Mouse (Mus musculus) neural tube, embryonic 14.5 days (tissue): Measurements from ENCODE around the gene Gm11214. TPM values are rescaled to one million over a fixed set of nuclear protein-coding genes. Genes with fewer than 3 reads are reported as not detected.

Experiments used
- ATAC-seq: fragments of 200-750 bp; cut with Nextera tagmentation; 2 replicates; pipeline ENCODE4 v1.8.0; 2017; ENCODE audit warnings: low read depth, mild to moderate bottlenecking, moderate TSS enrichment, moderate library complexity
- H3K27ac ChIP-seq: fragments of 300-500 bp; sonication (generic); 2 replicates; pipeline ENCODE4 v1.5.1; 2014; ENCODE audit warnings: low read depth, mild to moderate bottlenecking, control low read depth, low read length, moderate library complexity, mixed read lengths
- H3K27me3 ChIP-seq: fragments of 300-500 bp; sonication (generic); 2 replicates; pipeline ENCODE4 v1.6.1; 2014; ENCODE audit warnings: low read length; ENCODE audit not compliant: control insufficient read depth, insufficient read depth
- H3K36me3 ChIP-seq: fragments of 300-500 bp; sonication (generic); 2 replicates; pipeline ENCODE4 v1.6.1; 2014; ENCODE audit warnings: low read length, mixed read lengths; ENCODE audit not compliant: control insufficient read depth, insufficient read depth
- H3K4me1 ChIP-seq: fragments of 300-500 bp; sonication (generic); 2 replicates; pipeline ENCODE4 v1.6.1; 2014; ENCODE audit warnings: low read length; ENCODE audit not compliant: control insufficient read depth, insufficient read depth
- H3K4me2 ChIP-seq: fragments of 300-500 bp; sonication (generic); 2 replicates; pipeline ENCODE4 v1.6.1; 2014; ENCODE audit warnings: mild to moderate bottlenecking, low read depth, low read length, control low read depth
- H3K4me3 ChIP-seq: fragments of 300-500 bp; sonication (generic); 2 replicates; pipeline ENCODE4 v1.5.1; 2014; ENCODE audit warnings: low read depth, low read length, control low read depth, mixed read lengths
- H3K9ac ChIP-seq: fragments of 300-500 bp; sonication (generic); replicated peaks from 2 replicates; pipeline ENCODE4 v1.6.1; 2014; ENCODE audit warnings: low read depth, mild to moderate bottlenecking, control low read depth, low read length, mixed read lengths
- H3K9me3 ChIP-seq: fragments of 300-500 bp; sonication (generic); 2 replicates; pipeline ENCODE4 v1.6.1; 2016; ENCODE audit warnings: low read length; ENCODE audit not compliant: control insufficient read depth
- WGBS: fragments of 180-500 bp; shearing (Covaris S2); extraction: QIAGEN DNeasy Blood & Tissue Kit; methylation state at CpG from one replicate; pipeline ENCODE4 v1.1.7; 2014; 5-methylcytosine and 5-hydroxymethylcytosine counted together
- polyA plus RNA-seq: library from polyadenylated mRNA; unstranded; fragments of >200 nt; fragmentation: Nextera tagmentation; extraction: Ambion mirVana; gene quantifications from 2 replicates; pipeline ENCODE4 v1.2.1, GENCODE M21; 2014

Gm11214 gene
- polyA plus RNA-seq, 1 experiment from 2014 or later = not detected

DNA sequence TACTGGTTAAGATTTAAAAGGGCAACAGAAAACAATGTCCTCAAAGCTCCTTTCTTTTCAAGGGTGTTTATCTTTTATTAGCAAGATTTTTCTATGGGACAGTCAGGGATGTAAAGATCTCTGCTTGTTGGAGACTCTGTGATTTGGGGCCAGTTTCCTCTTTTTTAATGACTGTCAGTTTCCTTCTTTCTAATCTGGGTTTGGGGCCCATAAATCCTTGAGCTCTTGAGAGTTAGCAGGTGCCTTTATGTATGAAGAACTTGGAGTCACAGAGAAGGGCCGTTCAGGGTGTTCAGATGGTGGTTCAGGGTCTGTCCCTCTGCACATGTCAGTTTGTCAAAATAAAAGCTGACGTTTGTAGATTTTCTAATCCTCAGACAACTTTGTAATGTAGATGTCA is 11.9 kb upstream of the Gm11214 start:
- Histone ChIP-seq H3K9ac (no peak overlapping the region), H3K4me1 (no peaks in the 10 kb centered on the region), H3K4me3 (no peak overlapping the region), H3K36me3 (no peaks in the 10 kb centered on the region), H3K9me3 (no peaks in the 10 kb centered on the region), H3K27ac (no peak overlapping the region), H3K4me2 (no peak overlapping the region), H3K27me3 (no peaks in the 10 kb centered on the region)
- 60% methylated on average over 2 of the region's 2 CpGs for WGBS
- no peak for ATAC-seq

DNA sequence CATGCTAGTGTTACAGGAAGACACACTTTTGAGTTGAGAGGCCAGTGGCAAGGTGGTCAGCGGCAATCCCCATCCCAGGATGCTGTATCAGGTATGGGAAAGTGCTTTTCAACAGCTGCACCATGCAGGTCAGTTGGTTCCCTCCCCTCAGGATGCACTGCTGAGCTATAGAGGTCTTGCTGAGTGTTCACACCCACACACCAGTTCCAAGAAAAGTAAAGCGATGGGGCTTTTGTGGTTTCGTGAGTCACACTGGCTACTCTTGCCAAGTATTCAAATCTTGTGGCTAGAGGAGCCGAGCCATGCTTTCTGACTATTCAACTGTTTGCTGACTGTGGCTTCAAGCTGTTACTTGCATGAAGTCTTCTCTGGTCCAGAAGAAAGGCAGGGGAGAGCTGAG is 5.1 kb upstream of the Gm11214 start:
- no peaks in the 10 kb centered on the region for H3K27me3 ChIP-seq
- H3K9me3 ChIP-seq = no peaks in the 10 kb centered on the region
- no peak overlapping the region for H3K9ac ChIP-seq
- no peak overlapping the region for H3K4me3 ChIP-seq
- ATAC-seq = no peak
- WGBS = 87% methylated on average over 4 of the region's 4 CpGs
- no peak overlapping the region for H3K27ac ChIP-seq
- no peaks in the 10 kb centered on the region for H3K4me1 ChIP-seq
- no peaks in the 10 kb centered on the region for H3K36me3 ChIP-seq
- H3K4me2 ChIP-seq = no peak overlapping the region

DNA sequence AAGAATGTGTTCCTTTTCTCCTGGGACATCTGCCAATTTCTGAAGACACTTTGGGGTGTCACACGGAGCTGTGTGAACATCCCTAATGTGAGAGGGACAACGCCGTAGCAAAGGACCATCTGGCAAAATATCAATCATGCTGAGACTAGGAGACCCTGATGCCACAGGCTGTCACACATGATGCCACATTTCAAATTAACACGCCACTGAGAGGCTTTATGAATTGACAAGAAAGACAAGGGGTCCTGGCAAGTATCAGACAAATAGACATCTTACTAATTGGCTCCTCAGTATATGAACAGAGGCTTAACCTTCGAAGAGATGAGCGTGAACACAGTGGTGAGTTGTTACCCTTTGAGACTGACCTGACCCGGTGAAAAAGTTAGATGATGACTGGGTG is 2.6 kb upstream of the Gm11214 start:
- ATAC-seq = no peak
- WGBS = 63% methylated on average over 7 of the region's 7 CpGs

DNA sequence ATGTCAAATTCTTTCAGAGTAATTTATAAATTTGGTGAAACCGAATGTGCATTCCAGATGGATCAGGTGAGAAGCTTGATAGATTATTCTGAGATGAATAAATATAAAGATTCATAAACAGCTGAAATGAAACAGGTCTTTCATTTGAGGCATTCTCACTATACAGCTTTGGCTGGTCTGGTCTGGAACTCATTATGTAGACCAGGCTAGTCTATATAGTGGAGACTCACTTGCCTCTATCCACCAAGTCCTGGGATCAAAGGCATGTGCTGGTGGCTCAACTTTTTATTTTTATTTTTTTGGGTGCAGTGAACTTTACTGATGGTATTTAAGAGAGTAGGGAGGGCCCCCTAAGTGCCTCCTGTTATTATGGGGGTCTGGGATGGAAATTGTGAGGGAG is 1.3 kb downstream of the Gm11214 start:
- Histone ChIP-seq H3K4me2 (no peak overlapping the region), H3K4me1 (no peaks in the 10 kb centered on the region), H3K9ac (no peak overlapping the region), H3K36me3 (no peaks in the 10 kb centered on the region), H3K27me3 (no peaks in the 10 kb centered on the region), H3K27ac (no peak overlapping the region), H3K4me3 (no peak overlapping the region), H3K9me3 (no peaks in the 10 kb centered on the region)
- no peak for ATAC-seq
- 65% methylated on average over 1 of the region's 1 CpGs for WGBS

More for the DNA sequence above, 2.6 kb upstream of the Gm11214 start:
- no peaks in the 10 kb centered on the region for H3K9me3 ChIP-seq
- no peak overlapping the region for H3K9ac ChIP-seq
- H3K4me1 ChIP-seq = no peaks in the 10 kb centered on the region
- no peaks in the 10 kb centered on the region for H3K27me3 ChIP-seq
- H3K4me2 ChIP-seq = no peak overlapping the region
- no peak overlapping the region for H3K4me3 ChIP-seq
- no peak overlapping the region for H3K27ac ChIP-seq
- no peaks in the 10 kb centered on the region for H3K36me3 ChIP-seq

DNA sequence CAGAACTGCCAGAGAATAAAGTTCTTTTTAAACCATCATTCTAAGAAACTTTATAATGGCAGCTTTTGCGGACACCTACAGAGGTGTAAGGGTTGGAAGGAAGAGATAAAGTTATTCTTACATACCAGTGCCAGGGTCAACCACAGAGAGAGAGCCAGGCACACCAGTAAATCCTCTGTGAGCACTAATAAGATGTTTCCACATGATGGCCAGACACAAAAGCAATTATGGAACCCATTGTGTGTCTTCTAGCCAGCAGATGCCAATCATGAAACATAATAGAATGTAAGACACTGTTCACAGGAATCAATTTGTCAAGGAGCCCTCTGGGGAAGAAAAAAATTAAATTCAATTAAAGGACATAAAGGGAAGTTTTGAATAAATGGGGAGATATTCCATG is 1.8 kb downstream of the Gm11214 start:
- Histone ChIP-seq H3K27ac (no peak overlapping the region), H3K9ac (no peak overlapping the region), H3K36me3 (no peaks in the 10 kb centered on the region), H3K9me3 (no peaks in the 10 kb centered on the region), H3K4me2 (no peak overlapping the region), H3K4me1 (no peaks in the 10 kb centered on the region), H3K4me3 (no peak overlapping the region), H3K27me3 (no peaks in the 10 kb centered on the region)
- ATAC-seq = no peak
- 55% methylated on average over 1 of the region's 1 CpGs for WGBS

DNA sequence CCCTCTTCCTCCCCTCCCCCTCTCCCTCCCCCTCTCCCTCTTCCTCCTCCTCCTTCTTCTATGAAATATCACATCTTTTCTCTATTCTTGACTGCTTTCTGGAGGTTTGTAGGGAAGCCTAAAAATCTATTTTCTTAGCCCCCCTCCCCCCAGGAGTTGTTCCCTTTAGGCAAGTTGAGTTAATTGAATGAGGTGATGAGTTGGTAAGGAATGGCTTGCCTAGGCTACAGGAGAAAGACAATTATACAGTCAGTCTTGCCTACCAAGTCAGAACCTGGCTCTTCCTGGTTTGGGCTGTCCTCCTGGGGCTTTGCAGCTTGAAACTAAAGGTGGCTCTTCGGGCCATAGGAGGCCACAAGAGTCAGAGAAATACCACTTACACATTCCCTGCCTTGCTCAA is 3.4 kb downstream of the Gm11214 start:
- Histone ChIP-seq H3K36me3 (no peaks in the 10 kb centered on the region), H3K4me1 (no peaks in the 10 kb centered on the region), H3K4me2 (no peak overlapping the region), H3K27me3 (no peaks in the 10 kb centered on the region), H3K9me3 (no peaks in the 10 kb centered on the region), H3K27ac (no peak overlapping the region), H3K9ac (no peak overlapping the region), H3K4me3 (no peak overlapping the region)
- 96% methylated on average over 1 of the region's 1 CpGs for WGBS
- no peak for ATAC-seq

DNA sequence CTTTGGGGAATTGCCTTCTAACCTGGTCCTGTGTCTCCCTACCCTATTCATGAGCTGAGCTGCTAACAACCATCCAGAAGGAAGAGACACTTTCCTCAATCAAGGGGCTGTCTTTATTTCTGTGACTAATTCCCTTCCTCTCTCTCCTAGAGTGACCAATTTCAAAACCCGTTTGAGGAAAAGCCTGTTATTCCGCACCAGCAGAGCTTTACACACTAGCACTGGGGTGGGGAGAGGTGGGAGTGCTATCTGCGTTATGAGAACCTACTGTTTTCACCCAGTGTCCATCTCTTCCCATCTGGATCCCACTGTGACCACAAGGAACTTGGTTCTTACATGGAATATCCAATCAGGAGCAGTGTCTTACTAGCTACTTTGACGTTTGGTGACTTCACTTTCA is 4.1 kb downstream of the Gm11214 start:
- Histone ChIP-seq H3K27me3 (no peaks in the 10 kb centered on the region), H3K4me1 (no peaks in the 10 kb centered on the region), H3K27ac (no peak overlapping the region), H3K9me3 (no peaks in the 10 kb centered on the region), H3K36me3 (no peaks in the 10 kb centered on the region), H3K4me3 (no peak overlapping the region), H3K9ac (no peak overlapping the region), H3K4me2 (no peak overlapping the region)
- 32% methylated on average over 4 of the region's 4 CpGs for WGBS
- ATAC-seq = no peak

DNA sequence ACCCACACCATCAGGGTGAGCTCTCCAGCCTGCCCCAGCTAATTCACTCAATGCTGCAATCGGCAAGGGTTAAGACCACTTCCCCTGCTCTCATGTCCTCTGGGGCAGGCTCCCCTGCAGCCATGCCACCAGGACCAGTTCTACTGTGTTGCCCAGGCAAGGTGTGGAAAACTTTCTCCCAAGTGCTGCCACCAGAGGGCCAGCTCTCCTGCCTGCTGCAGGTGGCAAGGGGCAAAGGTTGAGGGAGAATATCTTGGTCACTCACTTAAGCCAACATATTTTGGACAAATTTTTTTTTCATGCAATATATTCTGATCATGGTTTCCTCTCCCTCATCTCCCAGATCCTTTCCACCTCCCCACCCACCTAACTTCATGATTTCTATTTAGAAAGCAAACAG is 8.8 kb downstream of the Gm11214 start:
- 84% methylated on average over 1 of the region's 1 CpGs for WGBS
- no peak overlapping the region for H3K9ac ChIP-seq
- no peak overlapping the region for H3K27ac ChIP-seq
- no peak overlapping the region for H3K4me3 ChIP-seq
- no peak overlapping the region for H3K4me2 ChIP-seq
- no peaks in the 10 kb centered on the region for H3K4me1 ChIP-seq
- no peaks in the 10 kb centered on the region for H3K9me3 ChIP-seq
- no peaks in the 10 kb centered on the region for H3K36me3 ChIP-seq
- H3K27me3 ChIP-seq = no peaks in the 10 kb centered on the region
- no peak for ATAC-seq

DNA sequence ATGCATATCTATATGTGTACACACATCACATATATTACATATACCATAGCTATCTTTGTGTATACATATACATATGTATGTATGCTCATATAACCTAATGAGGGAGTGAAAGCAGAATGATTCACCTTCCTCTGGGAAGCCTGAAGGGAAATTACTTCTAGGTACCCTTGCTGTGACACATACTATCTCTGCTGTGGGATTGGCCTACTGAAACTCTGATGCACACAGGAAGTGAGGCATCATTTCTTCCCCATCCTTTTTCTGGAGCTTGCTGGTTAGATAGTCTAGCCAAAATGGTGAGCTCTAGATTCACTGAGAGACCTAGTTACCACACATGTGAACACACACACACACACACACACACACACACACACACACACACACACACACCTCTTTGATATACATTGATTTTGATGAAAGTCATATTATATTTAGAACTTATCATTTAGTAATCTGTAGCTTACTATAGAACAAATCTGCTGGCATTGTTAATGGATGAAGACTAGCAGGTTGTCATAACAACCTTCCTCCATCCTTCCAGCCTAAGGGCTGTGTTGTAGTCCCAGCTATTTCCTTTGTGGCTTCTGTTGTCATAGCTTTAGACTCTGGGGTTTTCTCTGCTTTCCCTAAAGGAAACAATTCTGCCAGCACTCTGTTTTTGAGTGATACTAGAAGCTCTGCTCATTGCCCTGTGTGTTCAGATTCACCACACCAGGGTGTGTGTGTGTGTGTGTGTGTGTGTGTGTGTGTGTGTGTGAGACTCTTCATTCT is 19.0 kb downstream of the Gm11214 start:
- ATAC-seq = no peak
- H3K9me3 ChIP-seq = no peaks in the 10 kb centered on the region
- no peak overlapping the region for H3K4me2 ChIP-seq
- H3K4me1 ChIP-seq = no peaks in the 10 kb centered on the region
- H3K27ac ChIP-seq = no peak overlapping the region
- H3K9ac ChIP-seq = no peak overlapping the region
- no peaks in the 10 kb centered on the region for H3K27me3 ChIP-seq
- no peaks in the 10 kb centered on the region for H3K36me3 ChIP-seq
- no peak overlapping the region for H3K4me3 ChIP-seq
